Mouse (Mus musculus): ENCODE results near the gene Ulk4.

- TF ChIP-seq CTCF (IDR thresholded peaks at IDR 0.05; ENCODE audit: insufficient read depth, low read length) = no peak
- TF ChIP-seq POLR2A (IDR thresholded peaks at IDR 0.05; ENCODE audit: borderline replicate concordance, extremely low read depth, low read depth, low read length) = no peak
These were observed 144.4 kb downstream of the Ulk4 start for GRCm38 (mm10) chr9:121132549-121132948.

Data from lung, adult 2 months (tissue).